Mouse (Mus musculus): ENCODE data around the gene Stat2. TPM values are rescaled to one million over a fixed set of nuclear protein-coding genes. Genes with fewer than 3 reads are reported as not detected.
"Not testable (repeated sequence)": the region's sequence is repeated elsewhere in the genome, so short reads cannot be mapped to it uniquely, and the experiment has no call there.

Gene Stat2
- polyA plus RNA-seq, 1 experiment from 2014 or later, result 25.6 TPM

- no peaks in the 10 kb centered on the region for H3K9me3 ChIP-seq
- H3K4me2 ChIP-seq (replicated peaks), result no peak overlapping the region
- H3K27ac ChIP-seq, result no peak overlapping the region
- H3K27me3 ChIP-seq (replicated peaks), result no peaks in the 10 kb centered on the region
- H3K4me3 ChIP-seq, result no peak overlapping the region
- H3K4me1 ChIP-seq, result no peaks in the 10 kb centered on the region
- 95% methylated on average over 20 of the region's 20 CpGs for WGBS
- peaks cover 72% of the 10 kb centered on the region for H3K36me3 ChIP-seq
- H3K9ac ChIP-seq, result no peak overlapping the region
- ATAC-seq (ENCODE audit: low FRiP score, low read depth), result no peak
Measured at GRCm38 (mm10) chr10:128282886-128283450, 12.6 kb downstream of the Stat2 start.

DNA sequence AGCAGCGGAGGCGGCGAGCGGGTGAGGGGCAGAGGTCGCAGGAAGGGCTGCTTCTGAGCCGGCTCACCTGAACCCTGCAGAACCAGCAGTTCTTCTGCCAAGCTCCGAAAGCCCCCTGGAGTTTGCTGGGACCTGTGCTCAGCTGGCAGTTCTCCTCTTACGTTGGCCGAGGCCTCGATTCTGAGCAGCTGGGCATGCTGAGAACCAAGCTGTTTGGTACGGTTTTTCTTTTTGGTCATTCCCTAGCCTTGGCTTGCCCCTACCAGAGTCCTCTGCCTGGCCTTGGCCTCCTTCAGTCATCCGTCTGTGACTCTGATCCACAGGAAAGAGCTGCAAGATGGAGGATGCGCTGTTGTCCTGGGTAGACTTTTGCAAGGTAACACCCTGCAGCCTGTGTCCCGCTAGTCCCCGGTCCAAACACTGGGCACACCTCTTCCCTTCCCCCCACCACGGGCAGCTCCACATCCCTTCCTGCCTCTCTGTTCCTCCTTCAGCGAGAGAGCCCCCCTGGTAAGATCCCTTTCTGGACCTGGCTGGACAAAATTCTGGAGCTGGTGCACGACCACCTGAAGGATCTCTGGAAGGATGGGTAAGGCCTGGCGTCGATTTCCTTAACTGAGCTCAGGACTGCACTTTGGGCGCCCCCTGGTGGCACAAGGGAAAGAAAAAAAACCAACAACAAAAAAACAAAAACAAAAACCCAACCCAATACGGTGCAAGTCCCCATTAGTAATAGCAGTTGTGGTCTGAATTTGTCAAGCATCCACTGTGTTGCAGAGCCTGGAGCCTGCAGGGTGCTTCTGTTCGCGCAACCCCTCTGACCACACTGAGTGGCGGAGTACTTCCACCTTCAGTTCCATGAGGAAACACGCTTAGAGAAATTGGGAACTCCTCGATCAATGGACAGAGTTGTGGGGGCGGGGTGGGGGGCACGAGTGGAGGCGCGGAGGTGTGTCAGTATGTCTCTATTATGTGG lies 13.5 kb downstream of the Stat2 start:
- no peak for ATAC-seq (ENCODE audit: low FRiP score, low read depth)
- Histone ChIP-seq H3K36me3 (peaks cover 67% of the 10 kb centered on the region), H3K4me3 (no peak overlapping the region), H3K9me3 (no peaks in the 10 kb centered on the region), H3K4me2 (replicated peaks) (no peak overlapping the region), H3K27ac (no peak overlapping the region), H3K27me3 (replicated peaks) (no peaks in the 10 kb centered on the region), H3K9ac (no peak overlapping the region), H3K4me1 (no peaks in the 10 kb centered on the region)
- WGBS, result 67% methylated on average over 31 of the region's 31 CpGs

GRCm38 (mm10) chr10:128290594-128290993 lies 20.2 kb downstream of the Stat2 start:
- H3K4me1 ChIP-seq; H3K9me3 ChIP-seq; H3K27me3 ChIP-seq (replicated peaks); H3K4me3 ChIP-seq; H3K4me2 ChIP-seq (replicated peaks); ATAC-seq (ENCODE audit: low FRiP score, low read depth); H3K27ac ChIP-seq; H3K9ac ChIP-seq: not testable (repeated sequence)
- H3K36me3 ChIP-seq, result peaks cover 40% of the 10 kb centered on the region
- WGBS, result 89% methylated on average over 1 of the region's 1 CpGs

DNA sequence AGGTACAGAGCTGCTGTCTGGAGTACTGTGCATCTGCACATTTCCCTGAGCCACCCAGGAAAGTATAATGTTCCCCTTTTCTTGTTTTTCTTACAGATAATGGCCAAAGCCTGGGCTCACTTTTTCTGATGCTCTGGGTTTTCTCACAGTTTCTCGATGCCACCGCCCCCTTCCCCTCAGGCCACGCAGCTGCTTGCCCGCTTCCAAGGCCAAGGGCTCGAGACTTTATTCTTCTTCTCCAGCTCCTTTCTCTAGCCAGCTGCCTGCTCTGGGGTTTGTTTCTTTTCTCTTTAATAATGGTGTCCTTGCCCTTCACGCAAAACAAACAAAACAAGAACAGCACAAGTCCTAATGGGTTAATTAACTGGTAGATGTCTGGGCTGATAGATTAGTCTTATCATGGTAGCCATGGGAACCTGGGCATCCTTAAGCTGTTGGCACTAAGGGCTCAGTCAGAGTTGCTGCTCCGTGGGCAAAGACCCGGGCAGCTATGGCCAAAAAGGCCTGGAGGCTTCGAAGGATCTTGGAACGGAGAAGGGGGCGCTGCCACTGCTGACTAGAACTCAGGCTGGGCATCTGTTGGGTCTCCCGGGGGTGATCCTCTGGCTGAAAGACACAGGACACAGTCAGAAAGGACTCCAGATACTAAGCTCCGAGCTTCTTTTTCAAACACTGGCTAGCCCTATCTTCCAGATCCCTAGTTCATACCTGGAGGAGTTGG lies 26.2 kb downstream of the Stat2 start:
- Histone ChIP-seq H3K27me3 (replicated peaks) (no peaks in the 10 kb centered on the region), H3K4me3 (no peak overlapping the region), H3K9ac (no peak overlapping the region), H3K4me1 (no peaks in the 10 kb centered on the region), H3K9me3 (no peaks in the 10 kb centered on the region), H3K4me2 (replicated peaks) (no peak overlapping the region), H3K27ac (no peak overlapping the region), H3K36me3 (peaks cover 9% of the 10 kb centered on the region)
- WGBS, result 76% methylated on average over 13 of the region's 13 CpGs
- ATAC-seq (ENCODE audit: low FRiP score, low read depth), result no peak

GRCm38 (mm10) chr10:128297221-128297620 lies 26.9 kb downstream of the Stat2 start:
- WGBS, result 77% methylated on average over 4 of the region's 4 CpGs
- Histone ChIP-seq H3K4me1 (peaks cover 1% of the 10 kb centered on the region), H3K27ac (no peak overlapping the region), H3K27me3 (replicated peaks) (no peaks in the 10 kb centered on the region), H3K9me3 (no peaks in the 10 kb centered on the region), H3K4me3 (no peak overlapping the region), H3K4me2 (replicated peaks) (no peak overlapping the region), H3K9ac (no peak overlapping the region), H3K36me3 (peaks cover 3% of the 10 kb centered on the region)
- no peak for ATAC-seq (ENCODE audit: low FRiP score, low read depth)

- H3K9me3 ChIP-seq, result no peaks in the 10 kb centered on the region
- no peak overlapping the region for H3K4me2 ChIP-seq (replicated peaks)
- 83% methylated on average over 11 of the region's 11 CpGs for WGBS
- ATAC-seq (ENCODE audit: low FRiP score, low read depth), result no peak
- H3K9ac ChIP-seq, result no peak overlapping the region
- H3K27ac ChIP-seq, result no peak overlapping the region
- no peaks in the 10 kb centered on the region for H3K27me3 ChIP-seq (replicated peaks)
- no peaks in the 10 kb centered on the region; the same call in 1 of the 2 replicates for H3K36me3 ChIP-seq
- H3K4me1 ChIP-seq, result peaks cover 5% of the 10 kb centered on the region
- no peak overlapping the region for H3K4me3 ChIP-seq
Measured at GRCm38 (mm10) chr10:128297622-128298021, 27.3 kb downstream of the Stat2 start.

DNA sequence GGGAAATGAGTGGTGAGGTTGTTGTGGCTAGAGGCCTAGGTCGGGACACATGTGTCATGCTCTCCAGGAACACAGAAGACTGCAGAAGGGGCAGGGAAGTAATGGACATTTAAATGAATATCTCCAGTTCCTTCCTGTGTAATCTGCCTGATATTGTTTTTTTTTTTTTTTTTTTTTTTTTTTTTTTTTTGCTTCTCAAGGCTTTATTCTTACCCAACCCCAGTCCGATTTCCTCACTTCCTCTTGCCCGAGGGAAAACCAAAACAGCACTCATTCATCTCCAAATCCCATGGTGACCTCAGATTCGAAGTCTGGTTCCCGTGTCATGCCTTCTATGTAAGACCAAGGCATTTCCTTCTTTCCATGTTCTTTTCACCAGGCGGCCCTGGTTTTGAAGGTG lies 27.9 kb downstream of the Stat2 start:
- Histone ChIP-seq H3K36me3 (no peaks in the 10 kb centered on the region), H3K4me2 (replicated peaks) (no peak overlapping the region), H3K4me3 (no peak overlapping the region), H3K4me1 (peaks cover 5% of the 10 kb centered on the region), H3K27me3 (replicated peaks) (no peaks in the 10 kb centered on the region), H3K27ac (no peak overlapping the region), H3K9ac (no peak overlapping the region), H3K9me3 (no peaks in the 10 kb centered on the region)
- no peak for ATAC-seq (ENCODE audit: low FRiP score, low read depth)
- 73% methylated on average over 6 of the region's 6 CpGs for WGBS

GRCm38 (mm10) chr10:128298702-128299171 lies 28.4 kb downstream of the Stat2 start, which contains the start of gene Il23a:
Gene Il23a, minus strand, starts transcription at chr10:128298752.
- peaks cover 6% of the 10 kb centered on the region for H3K4me1 ChIP-seq
- H3K9ac ChIP-seq, result no peak within 1 kb of the TSS
- no peak for ATAC-seq (ENCODE audit: low FRiP score, low read depth)
- no peaks in the 10 kb centered on the region for H3K9me3 ChIP-seq
- H3K36me3 ChIP-seq, result no peaks in the 10 kb centered on the region
- H3K27ac ChIP-seq, result no peak within 1 kb of the TSS
- no peak within 1 kb of the TSS for H3K4me2 ChIP-seq (replicated peaks)
- WGBS, result 82% methylated on average over 11 of the region's 11 CpGs
- H3K4me3 ChIP-seq, result no peak within 1 kb of the TSS
- no peaks in the 10 kb centered on the region for H3K27me3 ChIP-seq (replicated peaks)

DNA sequence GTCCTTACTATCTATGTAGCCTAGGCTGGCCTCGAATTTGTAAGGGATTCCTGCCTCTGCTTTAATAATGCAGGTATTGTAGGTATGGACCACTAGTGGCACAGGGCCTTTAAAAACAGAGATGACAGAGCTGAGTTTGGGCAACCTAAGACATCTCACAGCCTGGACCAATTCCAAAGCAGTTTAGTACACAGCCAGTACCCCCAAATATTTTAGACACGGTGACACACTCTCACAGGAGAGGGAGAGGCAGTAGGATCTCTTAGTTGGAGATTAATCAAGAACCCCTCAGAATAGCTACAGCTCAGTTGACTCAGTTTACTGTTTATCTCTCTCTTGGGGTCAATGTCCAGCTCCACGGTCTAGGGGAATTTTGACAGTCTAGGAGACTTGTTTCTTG lies 32.0 kb downstream of the Stat2 start:
- Histone ChIP-seq H3K4me3 (peak overlapping the region; percentile 49), H3K4me1 (peaks cover 14% of the 10 kb centered on the region), H3K9ac (peak overlapping the region; percentile 71), H3K4me2 (replicated peaks) (peak overlapping the region; percentile 79), H3K36me3 (peaks cover 4% of the 10 kb centered on the region; the same call in 1 of the 2 replicates), H3K27ac (peak overlapping the region; percentile 75), H3K9me3 (no peaks in the 10 kb centered on the region), H3K27me3 (replicated peaks) (no peaks in the 10 kb centered on the region)
- no peak; the same call in 1 of the 2 replicates for ATAC-seq (ENCODE audit: low FRiP score, low read depth)
- WGBS, result 45% methylated on average over 3 of the region's 3 CpGs

DNA sequence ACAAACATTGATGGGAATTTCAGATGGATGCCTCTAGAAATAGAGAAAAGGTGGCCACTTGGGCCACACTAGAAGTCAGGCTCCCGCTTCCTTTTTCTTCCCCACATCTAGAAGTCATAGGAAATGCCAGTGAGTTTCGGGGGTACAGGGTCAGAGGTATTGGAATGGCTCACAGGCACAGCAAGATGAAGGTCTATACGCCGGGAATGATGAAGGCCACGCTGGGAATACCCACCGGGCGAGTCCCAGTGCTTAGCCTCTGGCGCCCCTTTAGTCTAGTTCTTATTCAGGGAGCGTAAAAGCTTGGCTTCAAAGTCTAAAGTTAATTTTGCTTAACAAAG lies 32.4 kb downstream of the Stat2 start:
- no peaks in the 10 kb centered on the region for H3K27me3 ChIP-seq (replicated peaks)
- H3K36me3 ChIP-seq, result peaks cover 4% of the 10 kb centered on the region; the same call in 1 of the 2 replicates
- no peaks in the 10 kb centered on the region for H3K9me3 ChIP-seq
- peak overlapping the region; percentile 79 for H3K4me2 ChIP-seq (replicated peaks)
- ATAC-seq (ENCODE audit: low FRiP score, low read depth), result peak; percentile 52
- H3K9ac ChIP-seq, result peak overlapping the region; percentile 71
- H3K4me3 ChIP-seq, result peak overlapping the region; percentile 49
- peak overlapping the region; percentile 75 for H3K27ac ChIP-seq
- peaks cover 14% of the 10 kb centered on the region for H3K4me1 ChIP-seq
- under 1% methylated on average over 9 of the region's 9 CpGs for WGBS

- 2% methylated on average over 37 of the region's 37 CpGs for WGBS
- H3K27me3 ChIP-seq (replicated peaks), result no peaks in the 10 kb centered on the region
- ATAC-seq (ENCODE audit: low FRiP score, low read depth), result peak; percentile 99
- H3K4me1 ChIP-seq, result peaks cover 14% of the 10 kb centered on the region
- H3K36me3 ChIP-seq, result peaks cover 10% of the 10 kb centered on the region
- H3K9ac ChIP-seq, result peak within 1 kb of the TSS; percentile 73
- no peaks in the 10 kb centered on the region for H3K9me3 ChIP-seq
- peak within 1 kb of the TSS; percentile 49 for H3K4me3 ChIP-seq
- peak within 1 kb of the TSS; percentile 79 for H3K4me2 ChIP-seq (replicated peaks)
- peak within 1 kb of the TSS; percentile 75 for H3K27ac ChIP-seq
Measured at GRCm38 (mm10) chr10:128303126-128304021, 33.0 kb downstream of the Stat2 start, which contains the start of gene Pan2. Gene Pan2, plus strand, starts transcription at chr10:128303335.
